Mouse (Mus musculus): ENCODE measurements around the gene Foxn3.

DNA sequence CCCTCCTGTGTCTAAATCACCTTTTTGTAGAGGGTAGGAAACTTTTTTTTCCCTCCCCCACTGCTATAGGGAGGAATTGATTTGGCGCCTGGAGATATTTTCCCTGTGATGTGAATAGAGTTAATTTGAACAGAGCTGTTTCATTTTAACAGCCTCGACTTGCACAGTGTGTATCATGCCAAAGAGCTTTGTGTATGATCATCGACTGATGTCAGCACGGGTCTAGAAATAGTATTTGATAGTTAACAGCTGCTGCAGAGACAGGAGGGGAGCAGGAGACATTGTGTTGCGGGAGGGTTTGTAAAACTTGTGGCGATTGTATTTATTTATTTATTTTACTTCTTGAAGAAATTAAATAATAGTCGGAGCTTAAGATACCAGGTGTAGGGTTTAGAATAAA, 36.2 kb upstream of the Foxn3 start:
- TF ChIP-seq CTCF (IDR thresholded peaks at IDR 0.05; ENCODE audit: insufficient read depth, low read depth, low read length) (no peak), POLR2A (IDR thresholded peaks at IDR 0.05; ENCODE audit: insufficient read depth, low read depth, low read length) (no peak)

Measured in olfactory bulb, adult 2 months (tissue).